Mouse (Mus musculus) limb, embryonic 10.5 days (tissue): ENCODE measurements around the gene Ptges2. TPM values are rescaled to one million over a fixed set of nuclear protein-coding genes. Genes with fewer than 3 reads are reported as not detected.
A peak's percentile ranks its signal among the peaks of the same experiment; 100 is the strongest.

ENCODE experiments used
- DNase-seq: peaks from one replicate; pipeline ENCODE4 v3.0.0-alpha.2; 2017; ENCODE audit warnings: low spot score
- H3K27ac ChIP-seq: fragments of 300-500 bp; sonication (generic); 2 replicates; pipeline ENCODE4 v1.5.1; 2016; ENCODE audit warnings: mild to moderate bottlenecking
- H3K27me3 ChIP-seq: fragments of 300-500 bp; sonication (generic); 2 replicates; pipeline ENCODE4 v1.6.1; 2016; ENCODE audit warnings: low read depth, mild to moderate bottlenecking; ENCODE audit not compliant: poor library complexity, severe bottlenecking
- H3K36me3 ChIP-seq: fragments of 300-500 bp; sonication (generic); 2 replicates; pipeline ENCODE4 v1.6.1; 2016; ENCODE audit warnings: mild to moderate bottlenecking, moderate library complexity
- H3K4me1 ChIP-seq: fragments of 300-500 bp; sonication (generic); 2 replicates; pipeline ENCODE4 v1.6.1; 2016
- H3K4me3 ChIP-seq: fragments of 300-500 bp; sonication (generic); 2 replicates; pipeline ENCODE4 v1.5.1; 2016; ENCODE audit warnings: mild to moderate bottlenecking, moderate library complexity
- H3K9me3 ChIP-seq: fragments of 300-500 bp; sonication (generic); replicated peaks from 2 replicates; pipeline ENCODE4 v1.6.1; 2016; ENCODE audit warnings: mild to moderate bottlenecking
- WGBS: fragments of 180-500 bp; shearing (Covaris S2); methylation state at CpG from one replicate; pipeline ENCODE4 v1.1.7; 2016; 5-methylcytosine and 5-hydroxymethylcytosine counted together
- polyA plus RNA-seq: library from polyadenylated mRNA; unstranded; fragments of >200 nt; fragmentation: Nextera tagmentation; extraction: Ambion mirVana; gene quantifications from 2 replicates; pipeline ENCODE4 v1.2.1, GENCODE M21; 2016

Gene Ptges2
- polyA plus RNA-seq, 1 experiment from 2014 or later = 37.0 TPM

- WGBS = 49% methylated on average over 25 of the region's 25 CpGs
- Histone ChIP-seq H3K36me3 (peaks cover 12% of the 10 kb centered on the region), H3K9me3 (no peaks in the 10 kb centered on the region), H3K27ac (peak overlapping the region; percentile 93), H3K4me3 (peak overlapping the region; percentile 28), H3K4me1 (peaks cover 22% of the 10 kb centered on the region), H3K27me3 (no peaks in the 10 kb centered on the region)
- DNase-seq = peak; percentile 78
These were observed 13.0 kb downstream of the Ptges2 start for GRCm38 (mm10) chr2:32408429-32409424.

- 89% methylated on average over 7 of the region's 7 CpGs for WGBS
- H3K9me3 ChIP-seq = no peaks in the 10 kb centered on the region
- no peak for DNase-seq
These were observed 15.7 kb downstream of the Ptges2 start for GRCm38 (mm10) chr2:32411407-32411806.

GRCm38 (mm10) chr2:32412742-32413531, 17.2 kb downstream of the Ptges2 start:
- H3K9me3 ChIP-seq = no peaks in the 10 kb centered on the region
- no peak for DNase-seq
- peaks cover 32% of the 10 kb centered on the region for H3K4me1 ChIP-seq
- H3K4me3 ChIP-seq = no peak overlapping the region
- 94% methylated on average over 6 of the region's 6 CpGs for whole genome bisulfite sequencing
- H3K36me3 ChIP-seq = peaks cover 51% of the 10 kb centered on the region
- H3K27ac ChIP-seq = no peak overlapping the region
- no peaks in the 10 kb centered on the region for H3K27me3 ChIP-seq

More at GRCm38 (mm10) chr2:32411407-32411806, 15.7 kb downstream of the Ptges2 start:
- no peak overlapping the region for H3K27ac ChIP-seq
- peaks cover 32% of the 10 kb centered on the region for H3K4me1 ChIP-seq
- H3K36me3 ChIP-seq = peaks cover 36% of the 10 kb centered on the region
- no peaks in the 10 kb centered on the region for H3K27me3 ChIP-seq
- H3K4me3 ChIP-seq = no peak overlapping the region

- Histone ChIP-seq H3K4me1 (peaks cover 27% of the 10 kb centered on the region), H3K4me3 (no peak overlapping the region), H3K27ac (0 out of 2 replicates have a peak overlapping the region, but pooled peaks have one; percentile 3), H3K9me3 (no peaks in the 10 kb centered on the region), H3K36me3 (peaks cover 61% of the 10 kb centered on the region), H3K27me3 (no peaks in the 10 kb centered on the region)
- no peak for DNase-seq
- WGBS = 36% methylated on average over 5 of the region's 5 CpGs
These were observed 18.2 kb downstream of the Ptges2 start for GRCm38 (mm10) chr2:32413936-32414335.

DNA sequence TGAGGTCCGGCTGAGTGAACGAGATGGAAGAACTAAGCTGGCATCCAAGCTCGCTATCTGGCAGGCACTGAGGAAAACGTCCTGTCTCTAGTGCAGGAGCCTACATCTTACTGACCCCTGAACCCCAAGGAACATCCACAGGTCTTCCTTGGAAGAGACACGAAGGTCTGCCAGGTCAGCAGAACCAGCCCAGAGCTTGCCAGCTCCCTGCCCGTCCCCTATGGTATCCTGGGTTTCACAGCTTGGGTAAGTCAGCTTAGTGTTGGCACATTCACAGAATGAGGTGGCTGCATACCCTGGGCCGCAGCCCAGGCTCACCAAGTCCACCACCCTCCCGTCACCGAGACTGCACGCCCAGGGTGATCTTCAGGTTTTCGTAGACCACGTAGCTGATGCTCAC, 20.1 kb downstream of the Ptges2 start:
- WGBS = 94% methylated on average over 12 of the region's 12 CpGs
- Histone ChIP-seq H3K4me3 (no peak overlapping the region), H3K27me3 (no peaks in the 10 kb centered on the region), H3K36me3 (peaks cover 80% of the 10 kb centered on the region), H3K9me3 (no peaks in the 10 kb centered on the region), H3K4me1 (peaks cover 16% of the 10 kb centered on the region), H3K27ac (no peak overlapping the region)
- DNase-seq = no peak

- whole genome bisulfite sequencing = 74% methylated on average over 2 of the region's 2 CpGs
These were observed 20.9 kb downstream of the Ptges2 start for GRCm38 (mm10) chr2:32416556-32416955.

GRCm38 (mm10) chr2:32417486-32417885, 21.8 kb downstream of the Ptges2 start:
- peaks cover 18% of the 10 kb centered on the region for H3K4me1 ChIP-seq
- DNase-seq = no peak
- 89% methylated on average over 8 of the region's 8 CpGs for WGBS
- no peak overlapping the region for H3K27ac ChIP-seq
- H3K27me3 ChIP-seq = no peaks in the 10 kb centered on the region
- H3K9me3 ChIP-seq = no peaks in the 10 kb centered on the region
- no peak overlapping the region for H3K4me3 ChIP-seq
- peaks cover 89% of the 10 kb centered on the region for H3K36me3 ChIP-seq

More at GRCm38 (mm10) chr2:32416556-32416955, 20.9 kb downstream of the Ptges2 start:
- Histone ChIP-seq H3K4me1 (peaks cover 14% of the 10 kb centered on the region), H3K27ac (no peak overlapping the region), H3K27me3 (no peaks in the 10 kb centered on the region), H3K4me3 (no peak overlapping the region), H3K36me3 (peaks cover 86% of the 10 kb centered on the region), H3K9me3 (no peaks in the 10 kb centered on the region)
- DNase-seq = no peak

GRCm38 (mm10) chr2:32418430-32419151, 22.9 kb downstream of the Ptges2 start:
- peaks cover 29% of the 10 kb centered on the region for H3K4me1 ChIP-seq
- WGBS = 84% methylated on average over 12 of the region's 12 CpGs
- no peak for DNase-seq
- peaks cover 81% of the 10 kb centered on the region for H3K36me3 ChIP-seq
- no peaks in the 10 kb centered on the region for H3K9me3 ChIP-seq
- H3K4me3 ChIP-seq = no peak overlapping the region
- no peak overlapping the region for H3K27ac ChIP-seq
- H3K27me3 ChIP-seq = no peaks in the 10 kb centered on the region

DNA sequence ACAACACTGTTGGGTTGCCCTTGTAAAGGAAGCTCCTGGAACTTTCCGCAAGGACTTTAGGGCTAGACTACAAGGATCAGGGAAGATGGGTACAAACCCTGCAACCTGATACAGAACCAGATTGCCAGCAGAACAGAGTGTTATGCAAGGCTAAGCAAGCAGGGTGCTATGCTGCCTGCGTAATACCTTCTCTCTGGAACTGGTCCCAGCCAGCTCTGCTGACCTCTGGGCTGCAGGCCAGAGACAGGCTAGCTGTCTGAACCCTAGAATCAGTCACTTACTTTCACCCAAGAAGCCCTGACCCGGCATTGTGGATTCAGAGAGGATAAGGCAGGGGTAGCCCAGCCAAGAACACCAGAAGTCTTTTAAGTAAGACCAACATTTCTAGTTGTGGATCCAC, 23.7 kb downstream of the Ptges2 start:
- WGBS = 95% methylated on average over 3 of the region's 3 CpGs
- Histone ChIP-seq H3K4me1 (peaks cover 30% of the 10 kb centered on the region), H3K27ac (no peak overlapping the region), H3K36me3 (peaks cover 74% of the 10 kb centered on the region), H3K9me3 (no peaks in the 10 kb centered on the region), H3K27me3 (no peaks in the 10 kb centered on the region), H3K4me3 (no peak overlapping the region)
- DNase-seq = no peak

DNA sequence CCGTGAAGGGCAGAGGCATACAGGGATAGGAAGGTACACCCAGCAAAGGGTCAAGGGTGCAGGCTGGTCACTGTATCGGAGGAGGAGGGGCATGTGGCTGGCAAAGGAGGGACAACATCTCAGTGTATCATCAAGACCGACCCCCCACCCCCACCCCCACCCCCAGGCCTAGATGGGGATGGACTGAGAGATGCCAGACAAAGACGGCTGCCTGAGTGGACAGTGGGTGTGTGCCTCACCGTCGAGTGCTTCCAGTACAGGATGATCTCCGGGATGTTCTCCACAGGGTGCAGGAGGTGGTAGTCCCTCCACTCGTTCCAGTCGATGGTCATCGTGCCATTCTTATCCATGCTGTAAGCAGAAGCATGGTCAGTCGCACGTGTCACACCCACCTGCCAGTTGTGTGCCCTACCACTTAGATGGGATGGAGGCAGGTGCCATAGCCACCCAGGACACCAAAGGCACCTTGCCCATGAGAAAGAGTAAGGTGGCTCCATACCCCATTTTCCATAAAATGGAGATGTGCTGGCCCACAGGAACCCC, 24.4 kb downstream of the Ptges2 start:
- Histone ChIP-seq H3K9me3 (no peaks in the 10 kb centered on the region), H3K27me3 (no peaks in the 10 kb centered on the region), H3K27ac (0 out of 2 replicates have a peak overlapping the region, but pooled peaks have one; percentile 12), H3K4me3 (no peak overlapping the region), H3K36me3 (peaks cover 66% of the 10 kb centered on the region), H3K4me1 (peaks cover 34% of the 10 kb centered on the region)
- 91% methylated on average over 12 of the region's 12 CpGs for WGBS
- DNase-seq = no peak

GRCm38 (mm10) chr2:32420647-32421046, 25.0 kb downstream of the Ptges2 start:
- Histone ChIP-seq H3K27me3 (no peaks in the 10 kb centered on the region), H3K36me3 (peaks cover 61% of the 10 kb centered on the region), H3K9me3 (no peaks in the 10 kb centered on the region), H3K4me3 (no peak overlapping the region), H3K4me1 (peaks cover 34% of the 10 kb centered on the region), H3K27ac (no peak overlapping the region)
- DNase-seq = no peak
- WGBS = 86% methylated on average over 6 of the region's 6 CpGs

DNA sequence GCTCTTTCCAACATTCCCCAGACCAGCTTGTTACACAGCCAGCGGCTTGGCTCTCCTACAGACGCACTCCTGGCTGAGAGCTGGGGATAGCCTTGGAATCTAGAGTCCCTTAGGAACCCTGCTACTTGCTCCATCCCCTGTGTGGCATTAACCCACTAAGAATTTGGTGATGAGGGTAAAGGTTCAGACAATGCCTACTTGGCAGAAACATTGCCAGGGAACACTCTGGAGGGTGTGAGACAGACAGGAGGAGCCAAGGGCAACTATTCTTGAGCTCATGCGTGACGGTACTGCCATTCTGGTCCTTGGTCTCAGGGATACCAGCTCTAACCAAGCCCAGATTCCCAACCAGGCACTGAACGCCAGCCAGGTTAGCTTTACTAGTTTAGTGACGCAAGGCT, 26.2 kb downstream of the Ptges2 start:
- WGBS = 95% methylated on average over 6 of the region's 6 CpGs
- Histone ChIP-seq H3K4me3 (no peak overlapping the region), H3K27ac (peak overlapping the region; percentile 32; the same call in 1 of the 2 replicates), H3K9me3 (no peaks in the 10 kb centered on the region), H3K4me1 (peaks cover 36% of the 10 kb centered on the region), H3K27me3 (no peaks in the 10 kb centered on the region), H3K36me3 (peaks cover 57% of the 10 kb centered on the region)
- DNase-seq = no peak
